Mouse (Mus musculus) left cerebral cortex, adult 11 months (tissue): Measurements from ENCODE around the gene Mbnl2.

ENCODE experiments used
- DNase-seq: peaks from one replicate; pipeline ENCODE4 v3.0.0; 2022; ENCODE audit warnings: low spot score

Mbnl2 gene

DNA sequence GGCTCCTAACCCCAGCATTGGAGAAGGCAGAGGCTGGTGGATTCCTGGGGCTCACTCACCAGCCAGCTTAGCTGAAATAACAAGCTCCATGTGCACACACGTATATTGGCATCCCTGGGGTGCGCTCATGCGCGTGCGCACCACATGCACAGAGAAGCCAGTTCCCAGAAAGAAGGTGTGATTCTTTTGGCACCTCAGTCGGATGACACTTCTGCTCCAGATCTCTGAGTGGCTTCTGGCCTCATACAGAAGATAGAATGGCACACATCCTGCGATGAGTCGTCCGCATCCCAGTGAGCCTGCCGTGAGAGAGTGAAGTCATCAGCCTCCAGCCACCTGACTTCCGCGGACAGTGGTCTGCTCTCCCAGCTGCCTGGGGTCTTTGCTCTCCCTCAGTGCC lies 55.0 kb downstream of the Mbnl2 start:
- peak; percentile 51 for DNase-seq

DNA sequence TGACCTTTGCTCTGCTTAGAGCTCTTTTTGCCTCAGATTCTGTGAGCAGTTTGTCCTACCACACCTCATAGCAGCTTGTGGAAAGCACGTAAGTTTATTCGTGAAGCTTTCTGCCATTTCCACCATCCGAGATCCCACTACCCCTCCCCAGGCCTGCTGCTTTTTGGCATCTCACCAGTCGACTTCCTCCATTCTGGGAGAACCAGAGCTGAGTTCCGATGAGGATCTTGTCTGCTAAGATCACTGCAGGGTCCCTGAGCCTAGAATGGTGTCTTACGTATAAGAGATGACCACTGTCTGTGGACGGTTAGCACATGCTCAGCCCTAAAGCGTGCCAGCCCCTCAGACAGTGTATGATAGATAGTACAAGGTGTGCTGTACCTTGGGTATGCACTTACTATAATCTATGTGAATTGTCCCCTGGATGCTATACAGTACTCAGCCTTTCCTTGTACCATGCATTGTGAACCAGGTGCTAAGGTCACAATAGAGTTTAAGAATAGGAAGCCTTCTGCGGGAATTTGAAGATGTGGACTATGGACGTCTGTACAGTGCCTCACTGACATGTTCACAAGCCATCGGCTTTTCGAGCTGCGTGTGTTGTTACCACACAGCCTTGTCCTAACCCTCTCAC lies 55.5 kb downstream of the Mbnl2 start:
- no peak for DNase-seq

GRCm38 (mm10) chr14:120333465-120334243 lies 58.2 kb downstream of the Mbnl2 start:
- DNase-seq: no peak

DNA sequence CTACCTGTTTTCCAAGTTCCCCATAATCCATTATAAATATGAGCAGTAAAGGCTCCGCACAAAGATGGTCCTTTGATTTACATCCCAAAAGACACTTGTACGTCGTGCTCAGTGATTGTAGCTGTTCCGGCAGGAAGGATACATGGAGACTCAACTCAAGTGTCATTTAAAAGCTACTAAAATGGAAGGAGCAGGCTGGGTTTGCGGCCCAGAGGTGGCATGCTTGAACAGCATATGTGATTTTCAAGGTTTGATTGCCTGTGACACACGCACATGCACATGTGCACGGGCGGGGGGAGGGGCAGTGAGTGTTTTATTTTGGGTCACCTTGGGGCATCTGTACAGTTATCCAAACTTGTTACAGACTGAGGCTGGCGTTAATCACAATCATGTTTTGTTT lies 59.9 kb downstream of the Mbnl2 start:
- no peak for DNase-seq

DNA sequence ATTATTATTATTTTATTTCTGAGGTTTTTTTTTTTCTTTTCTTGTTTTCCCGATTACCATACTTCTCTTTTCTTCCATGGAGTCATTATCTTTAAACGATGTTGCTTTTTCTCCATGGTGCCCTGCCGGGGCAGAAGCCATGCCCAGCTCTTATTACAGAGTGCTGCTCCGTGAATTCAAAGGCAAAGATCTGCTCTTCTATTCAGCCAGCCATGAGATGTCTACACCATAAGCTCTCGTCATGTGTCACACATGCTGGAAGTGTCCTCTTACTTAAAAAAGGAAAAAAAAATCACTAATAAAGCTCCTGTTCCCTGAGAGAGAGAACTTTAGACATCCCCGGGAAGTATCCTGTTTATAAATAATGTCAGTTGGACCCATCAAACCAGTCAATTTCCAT lies 60.4 kb downstream of the Mbnl2 start:
- DNase-seq: no peak

DNA sequence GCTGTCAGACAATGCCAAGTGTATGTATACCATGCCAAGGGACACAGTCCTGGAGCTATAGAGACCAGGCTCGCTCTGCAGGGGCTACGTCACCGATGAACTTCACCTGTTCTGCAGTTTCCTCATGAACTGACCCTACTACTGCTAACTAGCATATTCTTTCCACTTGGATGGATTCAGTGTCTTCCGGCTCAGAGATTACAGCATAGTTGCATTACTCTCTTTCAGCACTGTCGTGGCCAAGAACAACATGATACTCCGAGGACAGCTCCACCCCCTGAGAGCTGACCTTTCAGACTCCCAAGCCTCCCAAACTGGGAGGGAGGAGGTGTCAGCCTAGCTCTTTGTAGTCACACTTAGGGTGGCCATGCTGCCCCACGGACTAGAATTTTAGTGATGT lies 60.9 kb downstream of the Mbnl2 start:
- no peak for DNase-seq

DNA sequence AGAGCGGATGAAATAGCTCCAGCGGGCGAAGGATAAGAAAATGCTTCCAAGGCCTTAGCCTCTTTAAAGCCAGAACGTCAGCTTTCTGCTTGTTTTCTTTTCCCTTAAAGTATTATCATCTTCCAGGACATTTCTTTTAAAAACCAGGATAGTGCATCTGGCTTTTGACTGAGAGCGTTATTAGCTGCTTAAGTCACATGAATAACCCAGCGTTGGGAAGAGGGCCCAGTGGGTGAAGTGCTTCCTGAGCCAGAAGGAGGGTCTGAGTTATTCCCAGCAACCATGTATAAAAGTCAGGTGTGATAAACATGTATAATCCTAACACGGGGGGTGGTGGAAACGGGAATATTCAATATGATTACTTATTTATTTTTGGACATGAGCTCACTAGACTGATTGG lies 61.4 kb downstream of the Mbnl2 start:
- no peak for DNase-seq

GRCm38 (mm10) chr14:120337731-120338462 lies 62.4 kb downstream of the Mbnl2 start:
- no peak for DNase-seq

GRCm38 (mm10) chr14:120338706-120339105 lies 63.2 kb downstream of the Mbnl2 start:
- DNase-seq: no peak

DNA sequence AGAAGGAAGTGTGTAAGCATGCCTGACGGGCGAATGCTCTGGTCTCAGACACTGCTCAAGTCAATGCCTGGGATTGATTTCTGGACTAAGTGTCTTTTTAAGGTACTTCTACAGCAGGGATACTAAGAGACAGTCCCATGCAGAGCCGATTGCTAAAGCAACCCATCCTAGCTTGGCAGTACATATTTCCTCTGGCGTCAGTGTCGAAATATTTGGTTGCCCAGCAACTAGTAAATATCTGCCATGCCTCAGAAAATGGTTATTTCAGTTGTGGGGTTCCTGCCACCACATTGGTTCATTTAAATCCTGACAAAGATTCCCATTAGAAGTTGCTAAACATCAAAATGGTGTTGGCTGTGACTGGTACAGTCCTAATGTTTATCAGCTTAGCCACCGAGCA lies 66.4 kb downstream of the Mbnl2 start:
- no peak for DNase-seq

- DNase-seq: no peak
Observed at GRCm38 (mm10) chr14:120342321-120342720, 66.9 kb downstream of the Mbnl2 start.

GRCm38 (mm10) chr14:120344641-120345040 lies 69.2 kb downstream of the Mbnl2 start:
- no peak for DNase-seq

DNA sequence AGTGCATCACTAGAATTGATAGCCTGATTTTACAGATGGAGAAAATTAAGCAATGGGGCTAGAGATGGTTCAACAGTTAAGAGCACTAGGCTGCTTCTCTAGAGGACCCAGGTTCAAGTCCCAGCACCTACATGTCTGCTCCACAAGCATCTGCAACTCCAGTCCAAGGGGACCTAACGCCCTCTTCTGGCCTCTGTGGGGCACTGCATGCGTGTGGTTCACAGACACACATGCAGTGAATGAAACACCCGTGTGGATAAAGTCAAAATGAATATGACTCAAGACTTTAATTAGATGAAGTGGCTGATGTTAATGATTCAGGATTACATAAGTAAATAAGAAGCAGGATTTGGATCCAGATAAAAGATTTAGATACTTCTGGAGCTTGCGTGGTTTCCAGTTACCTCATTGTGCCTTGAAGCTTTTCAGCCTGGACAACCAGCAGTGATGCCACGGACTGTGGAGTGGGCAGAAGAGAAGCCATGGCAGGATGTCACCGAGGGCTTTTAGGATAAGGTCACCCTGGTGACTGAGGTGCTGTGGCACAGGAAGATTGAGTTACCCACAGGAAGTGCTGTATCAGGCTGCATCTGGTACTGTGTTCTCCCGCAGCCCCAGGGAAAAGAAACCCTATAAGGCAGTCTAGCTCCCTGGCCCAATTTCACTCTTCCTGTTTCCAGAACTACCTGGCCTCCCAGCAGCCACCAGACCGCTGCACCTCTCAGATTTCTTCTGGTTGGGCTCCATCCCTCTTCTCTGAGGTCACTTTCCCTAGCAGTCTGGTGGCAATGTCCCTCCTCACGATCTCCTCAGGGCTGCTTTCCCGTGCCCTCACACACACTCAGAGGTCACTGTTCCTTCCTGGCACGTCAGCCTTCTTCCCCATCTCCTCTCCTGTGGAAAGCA lies 72.2 kb downstream of the Mbnl2 start:
- DNase-seq: no peak

DNA sequence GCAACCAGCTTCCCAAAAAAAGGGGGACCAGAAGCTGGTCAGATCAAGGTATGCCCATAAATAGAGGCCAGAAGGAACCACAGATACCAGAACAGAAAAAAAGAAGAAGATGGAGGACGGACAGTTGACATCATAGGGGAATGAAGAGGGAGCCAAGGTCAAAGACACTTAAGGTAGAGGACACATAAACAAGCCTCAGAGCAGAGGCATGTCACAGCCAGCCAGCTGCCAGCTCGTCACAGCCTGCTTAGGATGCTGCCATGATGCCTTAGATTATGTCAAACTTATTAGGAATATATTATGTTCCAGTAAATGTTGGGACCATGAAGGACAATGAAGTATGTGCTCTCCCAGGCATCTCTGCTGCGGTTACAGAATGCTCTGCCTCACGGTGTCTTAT lies 73.9 kb downstream of the Mbnl2 start:
- DNase-seq: no peak

DNA sequence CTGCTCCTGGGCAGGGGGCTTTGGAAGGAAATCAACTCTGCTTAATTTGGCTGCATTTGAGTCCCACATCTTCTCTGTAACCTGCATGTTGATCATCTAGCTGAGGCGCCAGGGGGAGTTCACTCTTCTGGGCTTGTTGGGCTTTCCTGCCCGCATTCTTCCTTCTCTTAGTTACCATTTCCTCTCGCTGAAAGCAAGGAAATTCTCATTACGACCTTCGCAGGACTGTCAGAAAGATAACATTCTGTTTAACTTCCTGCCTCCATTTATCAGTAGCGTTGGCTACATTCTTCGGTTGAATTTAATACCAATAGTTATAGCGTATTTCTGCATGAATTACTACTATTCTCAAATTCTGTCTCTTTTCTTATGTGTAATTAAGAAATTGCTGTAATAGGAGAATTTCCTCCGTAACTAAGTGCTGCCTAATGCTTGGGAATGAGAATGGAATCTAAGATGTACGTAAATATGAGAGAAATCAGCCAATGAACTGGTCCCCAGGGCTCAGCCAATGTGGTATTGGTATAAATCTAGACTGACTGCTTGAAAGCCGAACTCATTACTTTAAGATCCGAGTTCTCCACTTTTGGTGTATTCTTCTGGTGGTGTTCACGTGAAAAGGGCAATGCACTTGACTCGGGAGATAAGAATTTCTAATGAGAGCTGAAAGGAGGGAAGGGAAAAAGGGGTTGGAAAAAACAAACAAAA lies 76.8 kb downstream of the Mbnl2 start:
- no peak for DNase-seq

GRCm38 (mm10) chr14:120353211-120353610 lies 77.7 kb downstream of the Mbnl2 start:
- no peak for DNase-seq

GRCm38 (mm10) chr14:120354595-120354994 lies 79.1 kb downstream of the Mbnl2 start:
- no peak for DNase-seq

DNA sequence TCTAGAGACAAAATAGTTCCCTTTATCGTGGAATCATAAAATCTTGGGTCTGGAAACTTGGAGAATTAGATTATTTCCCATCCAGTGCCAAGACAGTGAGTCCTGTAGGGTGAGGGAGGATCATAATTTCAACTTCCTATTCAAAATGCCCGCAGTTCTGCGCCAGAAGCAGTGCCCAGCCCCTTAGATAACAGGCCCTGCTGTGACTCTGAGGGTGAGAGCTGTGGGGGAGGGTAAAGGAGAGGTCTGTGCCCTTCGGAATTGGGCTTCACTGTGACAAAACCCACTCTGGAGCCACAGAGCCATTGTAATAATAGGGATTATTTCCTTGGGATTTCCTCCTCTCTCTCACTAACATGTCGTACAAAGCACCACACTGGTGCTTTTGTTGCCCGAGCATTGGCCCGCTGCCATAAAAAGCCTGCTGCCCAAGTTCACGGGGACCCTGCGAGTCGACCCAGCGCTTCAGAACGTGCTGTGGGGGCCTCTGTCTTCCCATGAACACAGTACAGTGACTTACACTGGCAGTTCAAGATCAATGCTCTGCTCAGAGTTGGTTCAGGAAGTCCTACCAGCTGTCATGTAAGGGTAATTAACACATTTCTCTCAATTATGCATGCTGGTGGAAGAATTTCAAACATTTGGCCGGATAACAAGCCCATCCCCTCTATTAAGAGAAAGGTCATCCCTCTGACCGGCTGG lies 79.7 kb downstream of the Mbnl2 start:
- DNase-seq: no peak

GRCm38 (mm10) chr14:120355742-120356440 lies 80.4 kb downstream of the Mbnl2 start:
- DNase-seq: no peak
